Mouse (Mus musculus) myocyte (in vitro differentiated cells): Measurements from ENCODE around the gene Rps6kb2. TPM values are rescaled to one million over a fixed set of nuclear protein-coding genes. Genes with fewer than 3 reads are reported as not detected.
A peak's percentile ranks its signal among the peaks of the same experiment; 100 is the strongest.

Experiments
- H3K27me3 ChIP-seq: one replicate; pipeline ENCODE4 v1.6.1; 2011; ENCODE audit not compliant: control insufficient read depth, insufficient read depth, insufficient read length
- H3K36me3 ChIP-seq: one replicate; pipeline ENCODE4 v1.6.1; 2011; ENCODE audit not compliant: control insufficient read depth, insufficient read depth
- H3K4me2 ChIP-seq: one replicate; pipeline ENCODE4 v1.6.1; 2011; ENCODE audit warnings: low read depth, control low read depth
- H3K4me3 ChIP-seq: one replicate; pipeline ENCODE4 v1.5.1; 2011; ENCODE audit warnings: mild to moderate bottlenecking, control low read depth, moderate library complexity
- H3K79me2 ChIP-seq: one replicate; pipeline ENCODE4 v1.6.1; 2011; ENCODE audit not compliant: control insufficient read depth, insufficient read depth
- H3ac ChIP-seq: one replicate; pipeline ENCODE4 v1.6.1; 2011; ENCODE audit not compliant: control insufficient read depth, insufficient read length
- CEBPB ChIP-seq: IDR thresholded peaks from 2 replicates; pipeline ENCODE4 v1.6.1; 2011; ENCODE audit warnings: mild to moderate bottlenecking, moderate library complexity; ENCODE audit not compliant: poor library complexity, insufficient read depth, severe bottlenecking
- E2F4 ChIP-seq: IDR thresholded peaks from one replicate; pipeline ENCODE4 v1.6.1; 2011; ENCODE audit warnings: mild to moderate bottlenecking, control low read depth, moderate library complexity; ENCODE audit not compliant: insufficient read depth
- MAX ChIP-seq: IDR thresholded peaks from one replicate; pipeline ENCODE4 v1.6.1; 2011; ENCODE audit warnings: low read depth, mild to moderate bottlenecking, control low read depth
- MYOD1 ChIP-seq, 3 experiments: IDR thresholded peaks; one replicate each; pipeline ENCODE4 v1.6.1; 2011; ENCODE audit warnings: control low read depth in 2 of 3, low read depth in 2 of 3, mild to moderate bottlenecking in 2 of 3, moderate library complexity in 1 of 3; ENCODE audit not compliant: insufficient read length in 2 of 3, control insufficient read depth in 1 of 3
- MYOG ChIP-seq, 3 experiments: IDR thresholded peaks; one replicate each; pipeline ENCODE4 v1.6.1; 2011; ENCODE audit warnings: control low read depth in 2 of 3, low read depth in 2 of 3, mild to moderate bottlenecking in 2 of 3; ENCODE audit not compliant: insufficient read length in 2 of 3, control insufficient read depth in 1 of 3, insufficient read depth in 1 of 3
- POLR2A ChIP-seq: IDR thresholded peaks from one replicate; pipeline ENCODE4 v1.6.1; 2011; ENCODE audit warnings: low read depth, mild to moderate bottlenecking, control low read depth, moderate library complexity; ENCODE audit not compliant: insufficient read length
- POLR2AphosphoS2 ChIP-seq: IDR thresholded peaks from one replicate; pipeline ENCODE4 v1.6.1; 2011; ENCODE audit warnings: low read depth, control low read depth; ENCODE audit not compliant: insufficient read length
- REST ChIP-seq: IDR thresholded peaks from one replicate; pipeline ENCODE4 v1.6.1; 2011; ENCODE audit warnings: mild to moderate bottlenecking, control low read depth, moderate library complexity; ENCODE audit not compliant: insufficient read depth, insufficient read length
- SRF ChIP-seq: IDR thresholded peaks from one replicate; pipeline ENCODE4 v1.6.1; 2011; ENCODE audit warnings: low read depth; ENCODE audit not compliant: control insufficient read depth, insufficient read length
- TCF12 ChIP-seq: IDR thresholded peaks from one replicate; pipeline ENCODE4 v1.6.1; 2011; ENCODE audit warnings: mild to moderate bottlenecking, control low read depth; ENCODE audit not compliant: poor library complexity, insufficient read depth, severe bottlenecking
- TCF3 ChIP-seq: IDR thresholded peaks from one replicate; pipeline ENCODE4 v1.6.1; 2011; ENCODE audit warnings: low read depth, control low read depth; ENCODE audit not compliant: insufficient read length
- USF1 ChIP-seq: IDR thresholded peaks from one replicate; pipeline ENCODE4 v1.6.1; 2011; ENCODE audit warnings: low read depth, mild to moderate bottlenecking, control low read depth, moderate library complexity
- polyA plus RNA-seq: library from polyadenylated mRNA; unstranded; fragments of >200 nt; fragmentation: generic; extraction: Trizol; gene quantifications from one replicate; pipeline ENCODE4 v1.2.1, GENCODE M21; 2012; ENCODE audit warnings: missing spikeins

Rps6kb2 gene
- polyA plus RNA-seq, 1 experiment, result 42.0 TPM

- no peaks in the 10 kb centered on the region for H3K27me3 ChIP-seq
Measured at GRCm38 (mm10) chr19:4196548-4196947, 33.4 kb upstream of the Rps6kb2 start.

GRCm38 (mm10) chr19:4196048-4196447 lies 32.9 kb upstream of the Rps6kb2 start:
- no peak overlapping the region for H3ac ChIP-seq
- H3K4me3 ChIP-seq, result no peak overlapping the region
- H3K4me2 ChIP-seq, result no peak overlapping the region
- peaks cover 33% of the 10 kb centered on the region for H3K79me2 ChIP-seq
- TF ChIP-seq REST, result no peak
- TF ChIP-seq MYOG (IDR thresholded peaks at IDR 0.05; ENCODE audit: control insufficient read depth in 1 of 3, insufficient read depth in 1 of 3, insufficient read length in 2 of 3, low read depth in 2 of 3), result no peak
- TF ChIP-seq TCF3, result no peak
- TF ChIP-seq USF1, result no peak
- TF ChIP-seq SRF, result no peak
- TF ChIP-seq MYOD1 (IDR thresholded peaks at IDR 0.05; ENCODE audit: control insufficient read depth in 1 of 3, insufficient read length in 2 of 3, low read depth in 2 of 3), result no peak
- TF ChIP-seq TCF12, result no peak
- TF ChIP-seq POLR2AphosphoS2, result no peak
- no peak for TF ChIP-seq POLR2A
- TF ChIP-seq E2F4, result no peak
- TF ChIP-seq MAX, result no peak
- no peak for TF ChIP-seq CEBPB
- H3K36me3 ChIP-seq, result peaks cover 23% of the 10 kb centered on the region
- H3K27me3 ChIP-seq, result no peaks in the 10 kb centered on the region

More at GRCm38 (mm10) chr19:4196548-4196947, 33.4 kb upstream of the Rps6kb2 start:
- H3K4me3 ChIP-seq, result no peak overlapping the region
- H3ac ChIP-seq, result no peak overlapping the region
- TF ChIP-seq MYOG (IDR thresholded peaks at IDR 0.05; ENCODE audit: control insufficient read depth in 1 of 3, insufficient read depth in 1 of 3, insufficient read length in 2 of 3, low read depth in 2 of 3) (no peak), POLR2AphosphoS2 (no peak), E2F4 (no peak), MYOD1 (IDR thresholded peaks at IDR 0.05; ENCODE audit: control insufficient read depth in 1 of 3, insufficient read length in 2 of 3, low read depth in 2 of 3) (no peak)
- H3K4me2 ChIP-seq, result no peak overlapping the region
- peaks cover 23% of the 10 kb centered on the region for H3K36me3 ChIP-seq
- H3K79me2 ChIP-seq, result peaks cover 35% of the 10 kb centered on the region

- no peak overlapping the region for H3ac ChIP-seq
- TF ChIP-seq CEBPB (no peak), TCF3 (no peak), E2F4 (no peak), MAX (no peak), SRF (no peak), POLR2AphosphoS2 (no peak), POLR2A (no peak), REST (no peak), TCF12 (no peak), MYOD1 (IDR thresholded peaks at IDR 0.05; ENCODE audit: control insufficient read depth in 1 of 3, insufficient read length in 2 of 3, low read depth in 2 of 3) (no peak)
- H3K4me2 ChIP-seq, result no peak overlapping the region
- no peak overlapping the region for H3K4me3 ChIP-seq
- peaks cover 23% of the 10 kb centered on the region for H3K79me2 ChIP-seq
- H3K27me3 ChIP-seq, result no peaks in the 10 kb centered on the region
- H3K36me3 ChIP-seq, result peaks cover 23% of the 10 kb centered on the region
Measured at GRCm38 (mm10) chr19:4194776-4195650, 31.9 kb upstream of the Rps6kb2 start.

- Histone ChIP-seq H3K4me3 (no peak overlapping the region), H3K36me3 (peaks cover 23% of the 10 kb centered on the region), H3K79me2 (peaks cover 18% of the 10 kb centered on the region), H3K27me3 (no peaks in the 10 kb centered on the region), H3ac (no peak overlapping the region), H3K4me2 (peak overlapping the region; percentile 99)
- TF ChIP-seq POLR2A (peak; percentile 26), E2F4 (no peak), POLR2AphosphoS2 (peak; percentile 50)
Measured at GRCm38 (mm10) chr19:4194021-4194724, 31.0 kb upstream of the Rps6kb2 start.

- H3ac ChIP-seq, result peak overlapping the region; percentile 73
- H3K79me2 ChIP-seq, result peaks cover 18% of the 10 kb centered on the region
- peaks cover 23% of the 10 kb centered on the region for H3K36me3 ChIP-seq
- no peak for TF ChIP-seq E2F4
- TF ChIP-seq CEBPB, result no peak
- TF ChIP-seq POLR2A, result no peak
- TF ChIP-seq USF1, result no peak
- no peak for TF ChIP-seq TCF3
- TF ChIP-seq MYOG (IDR thresholded peaks at IDR 0.05; ENCODE audit: control insufficient read depth in 1 of 3, insufficient read depth in 1 of 3, insufficient read length in 2 of 3, low read depth in 2 of 3), result no peak
- no peak for TF ChIP-seq TCF12
- TF ChIP-seq MAX, result no peak
- TF ChIP-seq MYOD1 (IDR thresholded peaks at IDR 0.05; ENCODE audit: control insufficient read depth in 1 of 3, insufficient read length in 2 of 3, low read depth in 2 of 3), result no peak
- TF ChIP-seq POLR2AphosphoS2, result no peak
- TF ChIP-seq SRF, result no peak
- no peak for TF ChIP-seq REST
- no peaks in the 10 kb centered on the region for H3K27me3 ChIP-seq
- H3K4me3 ChIP-seq, result peak overlapping the region; percentile 94
- H3K4me2 ChIP-seq, result peak overlapping the region; percentile 99
Measured at GRCm38 (mm10) chr19:4193129-4193528, 30.0 kb upstream of the Rps6kb2 start.
